Mouse (Mus musculus): Measurements from ENCODE around the gene Def8.

- TF ChIP-seq POLR2A (IDR thresholded peaks at IDR 0.05; ENCODE audit: extremely low read depth, insufficient read depth, low read length) = no peak
- no peak for TF ChIP-seq CTCF (IDR thresholded peaks at IDR 0.05; ENCODE audit: low read depth, low read length)
Observed at GRCm38 (mm10) chr8:123414255-123414654, 9.1 kb upstream of the Def8 start.

Measured in liver, adult 2 months (tissue).